Mouse (Mus musculus) olfactory bulb, adult 2 months (tissue): ENCODE results near the gene Shisa2.

Source experiments
- CTCF ChIP-seq: fragments of 200-500 bp; IDR thresholded peaks from 2 replicates; pipeline ENCODE4 v1.5.1; 2012; ENCODE audit warnings: low read depth, mild to moderate bottlenecking, low read length, moderate library complexity; ENCODE audit not compliant: insufficient read depth
- POLR2A ChIP-seq: fragments of 200-500 bp; IDR thresholded peaks from 2 replicates; pipeline ENCODE4 v1.6.1; 2012; ENCODE audit warnings: mild to moderate bottlenecking, low read depth, low read length, moderate library complexity; ENCODE audit not compliant: insufficient read depth

GRCm38 (mm10) chr14:59627142-59627680 lies 2.1 kb downstream of the Shisa2 start:
- TF ChIP-seq CTCF (no peak), POLR2A (no peak)
